Mouse (Mus musculus): ENCODE results near the gene Usp49.
"Not testable (repeated sequence)": the region's sequence is repeated elsewhere in the genome, so short reads cannot be mapped to it uniquely, and the experiment has no call there.

Gene Usp49

DNA sequence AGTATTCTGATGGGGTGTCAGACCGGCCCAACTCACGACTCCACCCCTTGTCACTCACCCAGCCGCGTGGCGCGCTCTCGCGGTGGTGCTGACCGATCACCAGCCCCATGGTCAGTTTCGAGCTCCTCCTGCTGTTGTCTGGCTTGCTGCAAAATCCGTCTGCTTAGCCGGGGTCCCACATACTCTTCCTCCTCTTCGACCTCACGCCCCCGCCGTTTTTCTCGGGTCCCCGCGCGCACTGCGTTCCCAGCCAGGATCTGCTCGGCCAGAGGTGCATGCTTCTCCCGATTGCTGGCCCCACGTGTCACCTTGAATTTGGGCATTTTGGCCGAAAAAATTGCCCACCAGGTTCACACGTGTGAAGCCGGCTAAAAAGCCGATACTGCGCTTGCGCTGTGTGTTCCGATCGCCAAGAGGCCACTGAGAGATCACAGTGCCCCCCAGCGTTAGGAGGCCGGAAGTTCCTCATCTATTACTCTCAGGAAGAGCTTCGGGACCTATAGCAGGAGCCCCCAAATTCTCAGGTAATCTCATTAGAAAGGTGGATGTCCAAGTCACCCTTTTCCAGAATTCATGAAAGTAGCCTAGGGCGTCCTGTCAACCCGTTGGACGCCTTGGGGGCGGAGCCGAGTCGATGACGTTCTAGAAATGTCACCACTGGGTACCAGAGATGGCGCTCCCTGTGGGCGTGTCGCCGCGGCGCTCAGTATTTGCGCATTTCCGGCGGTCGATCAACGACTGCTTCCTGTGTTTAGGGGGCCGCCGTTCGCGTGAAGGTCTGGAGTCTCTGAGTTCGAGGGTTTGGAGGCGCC, 19.4 kb upstream of the Usp49 start, which contains the start of the genes Bysl, Med20 and Gm20517:
Bysl (minus strand) TSS at position 644 of the 812 bp plus-strand sequence.
Med20 (plus strand) TSS at position 734 of the 812 bp plus-strand sequence.
Gm20517 (plus strand) TSS at position 741 of the 812 bp plus-strand sequence.
- peak; percentile 95 to 96 for DNase-seq

DNA sequence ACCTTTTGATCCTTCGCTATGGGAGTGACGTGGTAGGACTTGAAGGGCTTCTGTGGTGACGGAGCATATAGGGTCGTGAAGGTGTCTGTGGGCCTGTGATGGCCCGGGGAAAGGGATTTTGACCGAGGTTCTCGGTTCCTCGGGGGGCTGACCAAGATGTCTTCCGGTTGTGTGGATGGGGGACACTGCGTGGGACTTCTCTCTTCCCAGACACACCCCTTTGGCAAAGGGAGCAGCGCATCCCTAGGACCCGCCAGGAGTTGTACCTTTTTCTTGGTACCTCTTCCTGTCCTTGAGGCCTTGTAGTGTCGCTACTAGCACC, 18.9 kb upstream of the Usp49 start:
- no peak for DNase-seq

DNA sequence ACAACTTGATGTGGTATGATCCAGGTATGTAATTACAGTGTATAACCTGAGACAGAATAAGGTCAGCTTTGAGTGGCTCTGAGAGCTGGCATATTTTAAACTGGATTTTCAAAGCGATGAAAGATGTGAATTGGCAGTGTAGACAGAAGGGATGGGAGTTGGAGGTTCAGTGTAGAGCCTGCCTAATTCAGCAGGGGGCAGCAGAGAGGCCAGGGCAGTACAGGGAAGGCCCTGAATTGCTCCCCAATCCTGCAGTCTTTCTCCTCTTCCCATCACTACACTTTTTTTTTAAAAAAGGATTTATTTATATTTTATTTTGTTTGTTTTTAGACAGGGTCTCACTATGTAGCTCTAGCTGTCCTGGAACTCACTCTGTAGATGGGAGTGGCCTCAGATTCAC, 16.5 kb upstream of the Usp49 start:
- peak in 1 of 2 experiments; percentile 30 for DNase-seq

DNA sequence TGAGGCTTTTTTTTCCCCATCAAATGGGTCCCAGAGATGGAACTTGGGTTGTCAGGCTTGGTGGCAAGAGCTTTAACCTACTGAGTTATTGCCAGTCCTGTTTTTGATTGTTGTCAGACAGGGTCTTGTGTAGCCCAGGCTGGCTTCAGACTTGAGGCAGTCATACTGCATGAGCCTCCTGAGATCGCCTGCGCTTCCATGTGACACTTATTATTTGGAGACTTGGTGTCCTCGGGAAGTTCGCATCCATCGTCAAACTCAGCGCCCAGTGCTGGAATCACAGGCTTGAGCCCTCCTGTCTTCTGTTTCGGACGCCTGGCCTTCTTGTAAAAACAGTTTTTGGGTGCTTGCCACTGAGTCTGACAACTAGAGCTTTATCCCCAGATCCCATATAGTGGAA, 14.4 kb upstream of the Usp49 start:
- no peak for DNase-seq

DNA sequence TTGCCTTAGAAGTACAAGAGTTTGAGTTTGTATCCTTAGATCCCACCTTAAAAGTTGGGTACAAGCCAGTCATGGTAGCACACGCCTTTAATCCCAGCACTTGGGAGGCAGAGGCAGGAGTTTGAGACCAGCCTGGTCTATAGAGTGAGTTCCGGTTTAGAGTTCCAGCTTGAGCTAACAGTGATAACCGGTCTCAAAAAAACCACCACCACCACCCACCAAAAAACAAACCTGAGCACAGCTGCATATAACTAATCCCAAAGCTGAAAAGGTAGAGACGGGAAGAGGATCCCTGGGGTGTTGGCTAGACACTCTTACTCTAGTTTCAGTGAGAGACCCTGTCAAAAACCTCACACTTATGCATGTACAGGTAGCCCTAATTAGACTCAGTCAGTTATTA, 13.8 kb upstream of the Usp49 start:
- DNase-seq, result no peak

DNA sequence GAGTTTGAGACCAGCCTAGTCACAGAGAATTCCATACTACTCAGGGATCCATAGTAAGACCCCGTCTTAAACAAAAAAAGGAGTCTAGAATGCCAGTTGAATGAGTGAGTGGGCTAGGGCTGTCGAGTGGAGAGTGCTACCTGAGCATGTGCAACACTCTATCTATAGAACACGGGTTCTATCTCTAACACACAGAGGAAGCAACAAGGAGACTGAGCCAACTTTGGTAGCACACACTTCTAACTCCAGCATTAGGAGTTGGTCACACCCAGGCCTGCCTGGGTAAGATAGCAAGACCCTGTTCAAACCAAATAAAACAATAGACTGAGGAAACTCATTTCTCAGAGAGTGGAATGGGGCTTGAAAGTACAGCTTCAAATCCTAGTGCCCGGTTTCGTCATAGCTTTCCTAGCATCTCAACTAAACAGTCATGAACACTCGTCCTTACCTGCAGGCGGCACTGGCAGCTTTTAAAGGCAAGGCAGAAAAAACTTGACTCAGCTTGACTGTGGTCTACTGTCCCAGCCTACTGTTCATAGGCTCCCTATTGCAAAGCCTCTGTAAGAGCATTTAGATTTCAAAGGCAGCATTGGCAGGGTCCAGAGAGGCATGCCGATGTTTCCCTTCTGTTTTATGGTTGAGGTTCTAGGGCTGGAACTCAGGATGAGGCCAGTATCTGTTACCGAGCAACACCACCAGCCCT, 12.7 kb upstream of the Usp49 start:
- DNase-seq, result no peak

DNA sequence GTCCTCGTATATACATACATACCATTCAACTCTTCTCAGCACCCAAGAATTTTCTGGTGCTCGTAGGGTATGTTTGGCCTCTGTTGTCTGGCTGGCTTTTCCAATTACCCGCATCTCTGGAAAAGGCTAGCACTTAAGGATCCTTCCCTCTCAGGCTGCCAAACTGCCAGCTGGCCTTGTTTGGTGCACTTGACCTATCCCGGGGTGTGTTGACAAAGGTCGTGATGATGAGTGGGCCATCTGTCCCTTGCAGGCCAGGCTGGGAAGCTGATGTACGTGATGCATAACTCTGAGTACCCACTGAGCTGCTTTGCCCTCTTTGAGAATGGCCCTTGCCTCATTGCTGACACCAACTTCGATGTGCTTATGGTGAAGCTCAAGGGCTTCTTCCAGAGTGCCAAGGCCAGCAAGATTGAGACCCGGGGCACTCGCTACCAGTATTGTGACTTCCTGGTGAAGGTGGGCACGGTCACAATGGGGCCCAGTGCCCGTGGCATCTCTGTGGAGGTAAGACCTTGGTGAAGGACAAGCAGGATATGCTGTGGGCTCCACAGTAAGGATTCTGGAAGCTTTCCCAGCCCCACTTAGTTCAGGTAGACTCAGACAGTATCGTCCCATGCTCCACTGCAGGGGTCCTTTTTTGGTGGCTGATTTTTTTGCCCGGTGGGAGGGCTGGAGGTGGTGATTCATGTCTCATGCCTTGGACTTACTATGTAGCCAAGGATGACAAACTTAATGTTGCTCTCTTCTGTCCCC, 11.8 kb upstream of the Usp49 start:
- DNase-seq, result no peak

DNA sequence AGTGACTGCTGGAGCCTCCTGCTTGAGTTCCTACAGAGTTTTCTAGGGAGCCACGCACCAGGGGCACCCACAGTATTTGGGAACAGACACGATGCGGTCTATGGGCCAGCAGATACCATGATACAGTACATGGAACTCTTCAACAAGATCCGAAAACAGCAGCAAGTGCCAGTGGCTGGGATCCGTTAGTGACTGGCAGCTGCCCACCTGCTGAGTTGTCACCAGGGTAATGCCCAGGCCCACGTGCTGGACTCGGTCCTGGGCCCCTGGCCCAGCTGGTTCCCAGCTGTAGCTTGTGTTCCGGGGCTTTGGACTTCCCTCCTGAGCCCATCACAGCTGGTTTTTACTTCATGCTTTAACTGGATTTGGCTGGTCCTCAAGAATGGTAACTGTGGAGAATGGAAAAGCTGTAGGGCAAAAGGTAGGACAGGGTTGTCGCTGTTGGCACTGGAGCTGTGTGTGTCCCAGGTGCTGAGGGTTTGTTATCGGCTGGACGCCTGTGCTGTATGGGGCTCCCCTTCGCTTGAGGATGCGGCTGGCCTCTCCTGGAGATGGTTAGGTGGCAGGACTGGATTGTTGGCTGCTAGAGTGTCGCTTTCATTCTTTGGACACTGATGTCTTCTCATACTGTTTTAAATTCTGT, 7.5 kb upstream of the Usp49 start:
- DNase-seq, result no peak

DNA sequence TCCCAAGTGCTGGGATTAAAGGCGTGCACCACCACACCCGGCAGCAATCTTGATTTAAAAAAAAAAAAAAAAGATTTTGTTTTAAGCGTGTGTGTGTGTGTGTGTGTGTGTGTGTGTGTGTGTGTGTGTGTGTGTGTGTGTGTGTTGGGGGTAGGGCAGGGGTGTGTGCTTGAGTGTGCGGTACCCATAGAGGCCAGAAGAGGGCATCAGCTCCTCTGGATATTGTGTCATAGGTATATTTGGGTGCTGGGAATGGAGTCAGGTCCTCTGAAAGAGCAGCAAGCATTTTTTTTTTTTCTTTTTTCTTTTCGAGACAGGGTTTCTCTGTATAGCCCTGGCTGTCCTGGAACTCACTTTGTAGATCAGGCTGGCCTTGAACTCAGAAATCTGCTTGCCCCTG, 5.9 kb upstream of the Usp49 start:
- not testable (repeated sequence) for DNase-seq

DNA sequence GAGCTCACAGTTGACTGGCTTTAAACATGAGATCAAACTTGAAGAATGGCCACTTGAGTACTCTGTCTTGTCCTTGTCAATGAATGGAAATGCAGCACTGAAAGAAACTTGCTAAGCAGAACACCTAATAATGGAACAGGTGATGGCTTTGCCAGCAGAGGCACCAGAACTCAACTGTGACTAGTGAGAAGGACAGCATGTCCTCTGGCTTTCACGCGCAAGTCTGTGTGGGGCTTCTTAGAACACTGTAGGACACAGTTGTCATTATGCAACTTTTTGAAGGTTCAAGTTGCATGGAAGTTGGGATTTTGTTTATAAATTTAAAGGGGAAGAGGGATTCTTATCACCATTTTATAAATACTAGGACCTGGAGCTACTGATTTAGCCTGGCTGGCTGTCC, 5.4 kb upstream of the Usp49 start:
- DNase-seq, result no peak

DNA sequence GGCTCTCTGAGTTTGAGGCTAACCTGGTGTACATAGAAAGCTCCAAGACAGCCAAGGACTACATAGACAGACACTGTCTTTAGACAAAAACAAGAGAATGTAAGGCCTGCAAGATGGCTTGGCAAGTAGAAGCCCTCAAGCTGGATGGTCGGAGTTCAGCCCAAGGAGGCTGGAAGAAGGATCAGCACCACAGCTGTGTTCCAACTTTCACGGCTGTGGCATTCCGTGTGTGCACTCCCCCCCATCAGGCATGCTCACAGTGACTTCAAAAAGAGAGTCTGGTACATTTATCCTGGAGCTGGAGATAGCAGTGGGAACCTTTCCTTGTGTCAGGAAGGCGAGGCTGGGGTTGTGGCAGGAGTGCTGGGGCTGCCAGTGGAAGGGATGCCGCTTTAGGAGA, 4.5 kb upstream of the Usp49 start:
- DNase-seq, result peak in 1 of 2 experiments; percentile 25

DNA sequence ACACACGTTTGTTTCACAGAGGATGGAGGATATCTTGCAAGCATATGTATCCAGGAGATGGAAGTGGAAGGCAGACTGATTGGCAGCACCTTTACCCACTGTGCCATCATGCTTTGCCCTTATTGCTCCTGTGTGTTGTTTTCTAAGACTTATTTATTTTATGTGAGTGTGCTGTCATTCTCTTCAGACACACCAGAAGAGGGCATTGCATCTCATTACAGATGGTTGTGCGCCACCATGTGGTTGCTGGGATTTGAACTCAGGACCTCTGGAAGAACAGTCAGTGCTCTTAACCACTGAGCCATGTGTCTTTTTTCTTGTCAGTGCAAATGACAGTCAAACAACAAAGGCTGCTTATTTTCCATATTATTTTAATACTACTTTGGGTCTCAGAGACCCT, 2.7 kb upstream of the Usp49 start:
- no peak for DNase-seq

DNA sequence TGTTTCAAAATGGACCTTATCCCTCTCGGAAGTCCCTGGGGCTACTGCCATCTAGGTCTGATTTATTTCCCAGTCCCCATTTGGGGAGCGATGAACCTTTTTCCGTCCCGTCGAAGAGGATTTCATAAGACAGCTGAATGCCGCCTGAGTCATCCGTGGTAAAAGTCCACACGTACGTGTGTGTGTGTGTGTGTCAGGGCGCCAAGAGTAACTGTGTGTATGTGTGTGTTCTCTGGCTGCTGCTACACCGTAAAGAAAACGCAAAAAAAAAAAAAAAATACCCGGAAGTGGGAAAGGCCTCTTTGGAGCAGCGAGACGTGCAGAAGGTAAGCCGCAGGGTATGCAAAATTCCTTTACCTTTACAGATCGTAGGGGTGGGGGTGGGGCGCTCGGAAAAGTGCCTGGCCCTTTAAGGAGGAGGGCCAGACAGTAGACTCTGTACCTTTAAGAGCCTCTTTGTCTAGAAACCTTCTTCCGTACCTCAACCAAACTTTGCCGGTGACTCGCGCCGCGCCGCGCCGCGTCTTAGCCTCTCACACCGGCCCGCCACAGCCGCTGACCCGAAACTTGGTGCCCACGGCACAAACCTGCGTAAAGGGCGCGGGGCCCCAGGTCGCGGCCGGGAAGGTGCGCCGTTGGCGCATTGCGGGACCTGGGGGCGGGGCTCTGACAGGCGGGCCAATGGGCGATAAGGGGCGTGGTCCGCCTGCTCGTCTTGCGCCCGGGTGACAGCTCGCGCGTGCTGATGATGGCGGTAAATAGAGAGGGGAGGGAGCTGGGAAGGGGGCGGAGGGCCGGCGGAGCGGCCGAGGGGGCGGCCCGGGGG, 1.4 kb upstream of the Usp49 start:
- peak; percentile 94 to 95 for DNase-seq

DNA sequence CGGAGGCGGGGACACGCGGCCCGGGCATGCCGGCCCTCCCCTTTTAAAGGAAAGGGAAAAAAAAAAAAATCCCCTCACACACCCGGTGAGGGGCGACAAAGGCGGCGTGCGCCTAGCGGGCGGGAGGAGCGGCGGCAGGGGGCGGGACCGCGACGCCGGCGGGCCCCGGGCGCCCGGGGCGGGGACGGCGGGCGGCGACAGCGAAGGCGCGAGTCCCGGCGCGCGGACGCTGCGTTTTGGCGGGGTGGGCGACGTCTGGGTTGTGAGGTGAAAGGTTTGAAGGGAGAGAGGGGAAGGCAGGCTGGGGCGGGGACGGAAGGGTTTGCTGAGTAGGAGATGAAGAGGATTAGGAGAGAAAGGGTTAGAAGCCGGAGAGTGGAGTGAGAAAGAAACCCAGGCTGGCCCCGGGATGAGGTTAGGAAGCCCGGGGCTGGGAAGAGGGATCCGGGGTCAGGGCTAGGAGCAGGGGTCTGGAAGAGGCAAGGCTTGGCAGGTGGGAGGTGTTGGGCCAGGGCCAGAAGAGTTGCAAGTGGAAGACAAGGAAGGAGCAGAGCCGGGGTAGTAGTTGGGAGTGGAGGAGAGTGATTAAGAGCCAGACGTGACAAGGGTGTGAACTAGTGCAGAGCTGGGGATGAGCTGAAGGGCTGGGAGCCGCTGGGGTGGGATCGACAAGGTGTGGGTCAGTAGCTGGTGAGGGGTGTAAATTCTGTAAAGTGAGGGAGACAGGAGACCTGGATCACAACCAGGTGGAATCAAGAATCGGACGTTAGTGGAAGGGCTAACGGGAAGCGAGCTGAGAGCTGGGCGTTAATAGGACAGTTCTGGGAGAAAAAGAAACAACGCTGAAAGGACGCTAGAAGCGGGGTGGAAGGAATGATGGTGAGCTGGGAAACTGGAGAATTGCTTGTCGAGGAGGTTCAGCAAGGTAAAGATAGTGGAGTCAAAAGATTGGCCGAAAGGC, 493 bp upstream of the Usp49 start:
- DNase-seq, result peak; percentile 29 to 40

DNA sequence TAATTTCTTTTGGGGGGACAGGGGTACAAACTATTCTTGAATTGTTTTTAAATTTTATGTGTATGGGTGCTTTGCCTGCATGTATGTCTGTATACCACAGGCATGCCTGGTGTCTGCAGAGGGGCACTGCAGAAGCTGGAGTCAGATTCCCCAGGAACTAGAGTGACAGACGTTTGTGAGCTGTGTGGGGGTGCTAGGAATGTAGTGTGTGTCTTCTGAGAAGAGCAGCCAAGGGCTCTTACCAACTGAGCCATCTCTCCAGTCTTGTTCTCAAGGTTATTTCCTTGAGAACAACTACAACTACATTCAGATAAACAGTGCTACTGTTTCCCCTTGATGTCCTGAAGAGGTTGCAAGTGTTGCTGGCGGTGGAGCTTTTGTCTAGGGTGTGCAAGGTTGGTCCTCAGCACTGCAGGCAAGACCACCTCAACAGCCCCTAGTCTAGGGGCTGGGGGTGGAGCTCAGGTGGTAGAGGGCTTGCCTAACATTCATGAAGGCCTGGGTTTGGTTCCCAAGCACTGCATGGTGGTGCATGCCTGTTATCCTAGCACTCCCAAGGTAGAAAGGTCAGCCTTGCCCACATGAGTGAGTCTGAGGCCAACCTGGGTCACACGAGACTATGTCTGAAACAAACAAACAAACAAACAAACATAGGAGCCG, 1.8 kb downstream of the Usp49 start:
- DNase-seq, result no peak

DNA sequence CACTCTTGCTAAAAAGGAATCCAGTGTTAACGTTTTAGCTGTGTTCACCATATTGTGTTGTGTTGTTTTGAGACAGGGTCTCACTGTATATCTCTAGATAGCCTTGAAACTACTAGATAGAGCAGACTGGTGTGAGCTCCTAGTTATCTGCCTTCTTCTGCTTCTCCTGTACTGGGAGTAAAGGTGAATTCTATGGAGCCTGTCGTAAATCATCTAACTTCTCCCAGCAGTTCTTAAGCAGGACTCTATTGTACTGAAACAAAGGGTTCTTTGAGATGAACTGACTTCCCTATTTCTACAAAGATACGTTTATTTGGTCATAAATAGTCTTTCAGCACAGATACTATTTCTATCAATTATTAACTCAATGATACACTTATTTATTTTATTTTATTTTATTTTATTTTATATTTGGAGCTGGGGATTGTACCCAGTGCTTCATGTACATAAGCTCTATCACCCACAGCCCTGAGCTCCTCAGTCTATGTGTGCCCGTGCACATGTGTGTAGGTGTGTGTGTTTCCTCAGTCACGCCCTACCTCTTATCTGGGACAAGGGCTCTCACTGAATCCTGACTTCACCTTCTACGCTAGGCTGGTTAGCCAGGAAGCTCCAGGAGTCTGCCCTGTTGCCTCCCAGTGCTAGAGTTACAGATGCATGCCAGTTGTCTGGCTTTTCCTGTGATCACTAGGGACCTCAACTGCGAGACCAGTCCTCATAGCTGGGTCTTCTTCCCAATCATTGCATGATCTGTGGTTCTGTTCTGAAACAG, 3.7 kb downstream of the Usp49 start:
- DNase-seq, result peak in 1 of 2 experiments; percentile 53

DNA sequence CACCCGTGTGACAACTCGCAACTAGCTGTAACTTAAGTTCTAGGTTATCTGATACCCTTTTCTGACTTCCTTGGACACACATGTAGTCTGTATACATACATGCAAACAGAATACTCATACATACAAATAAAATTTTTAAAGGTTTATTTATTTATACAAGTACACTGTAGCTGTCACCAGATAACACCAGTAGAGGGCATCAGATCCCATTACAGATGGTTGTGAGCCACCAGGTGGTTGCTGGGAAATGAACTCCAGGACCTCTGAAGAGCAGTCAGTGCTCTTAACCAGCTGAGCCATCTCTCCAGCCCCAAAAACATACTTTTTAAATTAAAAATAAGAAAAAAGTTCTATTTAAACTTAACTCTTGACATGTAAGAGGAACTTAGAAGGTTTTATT, 12.5 kb downstream of the Usp49 start:
- no peak for DNase-seq

DNA sequence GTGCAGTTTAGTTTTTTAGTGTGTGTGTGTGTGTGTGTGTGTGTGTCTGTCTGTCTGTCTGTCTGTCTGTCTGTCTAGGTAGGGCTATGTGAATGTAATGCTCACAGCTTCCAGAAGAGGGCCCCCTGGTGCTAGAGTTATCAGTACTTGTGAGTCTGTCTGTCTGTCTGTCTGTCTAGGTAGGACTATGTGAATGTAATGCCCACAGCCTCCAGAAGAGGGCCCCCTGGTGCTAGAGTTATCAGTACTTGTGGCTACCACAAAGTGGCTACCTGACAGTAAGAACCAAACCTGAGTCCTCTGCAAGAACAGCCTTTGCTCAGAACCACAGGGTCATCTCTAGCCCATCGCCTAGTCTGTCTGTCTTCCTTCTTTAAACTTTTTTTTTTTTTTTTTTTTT, 16.2 kb downstream of the Usp49 start:
- peak; percentile 67 to 80 for DNase-seq

DNA sequence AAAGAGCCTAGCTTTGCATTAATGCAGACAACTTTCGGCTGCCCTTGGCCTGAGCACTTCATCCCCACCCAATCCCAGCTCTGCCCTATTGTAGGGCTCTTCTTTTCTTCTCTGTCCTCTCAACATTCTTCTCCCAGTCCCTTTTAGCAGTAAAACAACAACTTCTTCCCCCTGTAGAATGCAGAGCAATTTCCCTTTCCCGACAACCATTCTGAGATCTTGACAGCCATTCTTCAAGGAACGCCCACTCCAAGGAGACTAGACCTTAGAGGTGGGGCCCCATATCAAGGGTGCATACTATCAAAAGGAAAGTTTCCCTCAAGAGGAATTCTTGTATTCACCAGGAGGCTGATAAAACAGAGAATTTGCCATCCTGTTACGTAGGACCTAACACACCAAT, 18.5 kb downstream of the Usp49 start:
- DNase-seq, result no peak

Measured in lung, adult 18-20 months (tissue).